Mouse (Mus musculus) bone marrow macrophage, adult 2 months (primary cell): Measurements from ENCODE around the gene Tmcc1. TPM values are rescaled to one million over a fixed set of nuclear protein-coding genes. Genes with fewer than 3 reads are reported as not detected.
"Not testable (repeated sequence)": the region's sequence is repeated elsewhere in the genome, so short reads cannot be mapped to it uniquely, and the experiment has no call there.

Source experiments
- H3K27ac ChIP-seq: 2 replicates; pipeline ENCODE4 v1.5.1; 2012; ENCODE audit warnings: low read depth, low read length; ENCODE audit not compliant: insufficient read depth
- H3K4me1 ChIP-seq: 2 replicates; pipeline ENCODE4 v1.6.1; 2012; ENCODE audit warnings: low read length; ENCODE audit not compliant: control insufficient read depth, insufficient read depth
- H3K4me3 ChIP-seq: 2 replicates; pipeline ENCODE4 v1.5.1; 2012; ENCODE audit warnings: mild to moderate bottlenecking, low read length, moderate library complexity; ENCODE audit not compliant: insufficient read depth
- CTCF ChIP-seq: IDR thresholded peaks from 2 replicates; pipeline ENCODE4 v1.5.1; 2012; ENCODE audit warnings: low read depth, mild to moderate bottlenecking, low read length, moderate library complexity
- POLR2A ChIP-seq: IDR thresholded peaks from 2 replicates; pipeline ENCODE4 v1.6.1; 2012; ENCODE audit warnings: mild to moderate bottlenecking, low read depth, low read length, borderline replicate concordance
- polyA plus RNA-seq: library from polyadenylated mRNA; stranded (reverse); fragments of >200 nt; gene quantifications from 2 replicates; pipeline ENCODE4 v1.2.4, GENCODE M21; 2012; ENCODE audit not compliant: missing spikeins, insufficient read depth, insufficient read length

Tmcc1 gene
- polyA plus RNA-seq, 1 experiment: 41.2 TPM

DNA sequence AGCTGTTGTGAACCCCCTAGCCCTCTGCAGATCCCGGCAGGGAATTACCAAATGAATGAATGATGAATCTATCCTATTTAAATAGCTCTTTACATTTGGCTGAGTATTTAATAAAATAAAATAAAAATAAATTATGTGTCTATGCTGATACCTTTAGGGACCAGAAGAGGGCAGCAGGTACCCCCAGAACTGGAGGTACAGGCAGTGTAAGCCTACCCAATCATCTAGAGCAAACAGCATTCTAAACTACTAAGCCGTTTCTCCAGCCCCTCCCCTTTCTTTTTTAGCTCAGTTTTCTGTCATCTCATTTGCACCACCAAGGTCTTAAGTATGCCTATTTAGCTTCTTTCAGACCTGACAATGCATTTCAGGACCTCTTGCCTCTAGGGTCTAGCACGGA, 4.9 kb upstream of the Tmcc1 start:
- H3K4me1 ChIP-seq: peaks cover 10% of the 10 kb centered on the region
- no peak overlapping the region for H3K27ac ChIP-seq
- no peak overlapping the region for H3K4me3 ChIP-seq
- TF ChIP-seq CTCF (no peak), POLR2A (no peak)

DNA sequence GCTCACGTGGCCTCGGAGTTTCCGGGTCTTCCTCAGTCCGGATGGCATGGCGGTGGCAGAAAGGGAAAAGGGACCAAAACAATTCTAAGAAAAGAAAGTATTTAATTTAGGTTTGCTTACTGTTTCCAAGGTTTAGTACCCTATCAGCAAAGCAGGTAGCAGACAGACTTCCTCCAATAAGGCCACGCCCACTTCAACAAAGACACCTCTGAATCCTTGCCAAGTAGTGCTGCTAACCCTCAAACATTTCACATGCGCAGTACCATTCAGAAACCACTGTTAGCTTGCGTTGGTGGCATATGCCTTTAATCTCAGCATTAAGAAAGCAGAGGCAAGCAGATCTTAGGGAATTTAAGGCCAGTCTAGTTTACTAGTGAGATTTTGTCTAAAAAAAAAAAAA, 2.5 kb upstream of the Tmcc1 start:
- Histone ChIP-seq H3K4me1 (peaks cover 10% of the 10 kb centered on the region), H3K27ac (no peak overlapping the region), H3K4me3 (no peak overlapping the region)
- no peak for TF ChIP-seq POLR2A
- no peak for TF ChIP-seq CTCF

DNA sequence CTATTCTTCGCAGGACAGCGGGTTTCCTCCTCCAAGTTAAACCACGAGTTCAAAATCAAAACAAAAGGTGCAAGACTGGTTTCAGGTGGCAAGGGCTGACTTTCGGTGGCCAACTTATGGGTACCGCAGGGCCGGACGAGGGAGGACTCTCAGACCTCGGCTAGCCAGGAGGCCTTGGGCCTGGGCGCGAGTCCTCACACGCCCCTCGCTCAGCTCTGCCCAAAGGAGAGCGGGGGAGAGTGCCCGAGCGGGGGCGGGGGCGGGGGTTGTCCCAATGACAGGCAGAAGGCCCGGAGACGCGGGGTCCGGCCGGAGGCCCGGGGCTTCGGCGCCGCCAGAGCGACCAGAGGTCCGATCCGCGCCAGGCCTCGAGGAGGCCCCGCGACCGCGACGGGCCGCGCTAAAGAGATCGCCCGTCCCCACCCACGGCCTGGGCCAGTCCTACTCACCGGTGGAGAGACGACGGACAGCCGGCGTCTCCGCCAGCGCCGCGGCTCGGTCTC, 426 bp downstream of the Tmcc1 start:
- Histone ChIP-seq H3K4me1 (peaks cover 12% of the 10 kb centered on the region), H3K4me3 (peak overlapping the region; percentile 65), H3K27ac (peak overlapping the region; percentile 27; the same call in 1 of the 2 replicates)
- TF ChIP-seq CTCF (no peak), POLR2A (no peak)

GRCm38 (mm10) chr6:116189417-116189816, 3.9 kb downstream of the Tmcc1 start:
- H3K27ac ChIP-seq: no peak overlapping the region
- H3K4me3 ChIP-seq: no peak overlapping the region
- peaks cover 18% of the 10 kb centered on the region for H3K4me1 ChIP-seq
- no peak for TF ChIP-seq CTCF
- TF ChIP-seq POLR2A: no peak

GRCm38 (mm10) chr6:116186485-116186884, 6.8 kb downstream of the Tmcc1 start:
- H3K4me1 ChIP-seq: peaks cover 15% of the 10 kb centered on the region
- TF ChIP-seq CTCF (no peak), POLR2A (no peak)
- no peak overlapping the region for H3K4me3 ChIP-seq
- H3K27ac ChIP-seq: no peak overlapping the region

- H3K4me1 ChIP-seq: peaks cover 13% of the 10 kb centered on the region
- no peak overlapping the region for H3K4me3 ChIP-seq
- H3K27ac ChIP-seq: no peak overlapping the region
- TF ChIP-seq CTCF (no peak), POLR2A (no peak)
Observed at GRCm38 (mm10) chr6:116183509-116183908, 9.8 kb downstream of the Tmcc1 start.

- TF ChIP-seq CTCF (no peak), POLR2A (no peak)
- Histone ChIP-seq H3K4me3 (no peak overlapping the region), H3K27ac (no peak overlapping the region), H3K4me1 (peaks cover 3% of the 10 kb centered on the region)
Observed at GRCm38 (mm10) chr6:116180731-116181130, 12.6 kb downstream of the Tmcc1 start.

DNA sequence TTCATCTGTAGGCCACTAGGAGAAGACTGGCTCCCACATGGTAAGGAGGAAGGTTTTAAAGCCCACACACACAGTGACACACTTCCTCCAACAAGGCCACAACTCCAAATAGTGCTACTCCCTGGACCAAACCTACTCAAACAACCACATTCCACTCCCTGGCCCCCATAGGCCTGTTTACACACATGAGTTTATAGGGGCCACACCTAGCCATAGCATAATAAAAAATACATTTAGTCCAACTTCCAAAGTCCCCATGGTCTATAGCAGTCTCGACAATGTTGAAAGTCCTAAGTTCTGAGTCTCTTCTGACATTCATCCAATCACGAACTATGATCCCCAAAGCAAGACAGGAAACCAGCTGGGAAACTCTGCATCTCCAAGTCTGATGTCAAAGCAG, 14.9 kb downstream of the Tmcc1 start:
- TF ChIP-seq CTCF (no peak), POLR2A (no peak)
- Histone ChIP-seq H3K27ac (no peak overlapping the region), H3K4me3 (no peak overlapping the region), H3K4me1 (peaks cover 3% of the 10 kb centered on the region)

- not testable (repeated sequence) for H3K27ac ChIP-seq
Observed at GRCm38 (mm10) chr6:116173511-116174099, 19.7 kb downstream of the Tmcc1 start.

GRCm38 (mm10) chr6:116166383-116166782, 26.9 kb downstream of the Tmcc1 start:
- TF ChIP-seq CTCF (no peak), POLR2A (no peak)
- Histone ChIP-seq H3K4me1 (no peaks in the 10 kb centered on the region), H3K27ac (no peak overlapping the region), H3K4me3 (no peak overlapping the region)

More at GRCm38 (mm10) chr6:116173511-116174099, 19.7 kb downstream of the Tmcc1 start:
- not testable (repeated sequence) for H3K4me1 ChIP-seq, H3K4me3 ChIP-seq
